Mouse (Mus musculus) ovary, postnatal 14 days (tissue): ENCODE data around the gene Zdhhc6.

Experiments
- DNase-seq: peaks from one replicate; pipeline ENCODE4 v3.0.0; 2022; ENCODE audit warnings: low spot score

Zdhhc6 gene

GRCm38 (mm10) chr19:55315452-55316108, at the start of gene Zdhhc6:
Gene Zdhhc6 (minus strand): TSS chr19:55316032.
- DNase-seq = peak; percentile 81

GRCm38 (mm10) chr19:55362606-55363005, 46.8 kb upstream of the Zdhhc6 start:
- DNase-seq = no peak

GRCm38 (mm10) chr19:55350673-55351378, 35.0 kb upstream of the Zdhhc6 start:
- no peak for DNase-seq

GRCm38 (mm10) chr19:55348187-55348586, 32.4 kb upstream of the Zdhhc6 start:
- no peak for DNase-seq

GRCm38 (mm10) chr19:55343274-55343673, 27.4 kb upstream of the Zdhhc6 start:
- no peak for DNase-seq

- DNase-seq = no peak
These were observed 26.6 kb upstream of the Zdhhc6 start for GRCm38 (mm10) chr19:55342423-55342822.

- no peak for DNase-seq
These were observed 25.5 kb upstream of the Zdhhc6 start for GRCm38 (mm10) chr19:55341377-55341776.

GRCm38 (mm10) chr19:55340521-55340920, 24.7 kb upstream of the Zdhhc6 start:
- DNase-seq = no peak

GRCm38 (mm10) chr19:55337664-55338063, 21.8 kb upstream of the Zdhhc6 start:
- DNase-seq = no peak

- no peak for DNase-seq
These were observed 21.2 kb upstream of the Zdhhc6 start for GRCm38 (mm10) chr19:55337066-55337465.

- no peak for DNase-seq
These were observed 20.6 kb upstream of the Zdhhc6 start for GRCm38 (mm10) chr19:55336441-55336840.

GRCm38 (mm10) chr19:55335881-55336280, 20.0 kb upstream of the Zdhhc6 start:
- no peak for DNase-seq

- DNase-seq = peak; percentile 45
These were observed 16.9 kb upstream of the Zdhhc6 start for GRCm38 (mm10) chr19:55332641-55333268.

GRCm38 (mm10) chr19:55331776-55332175, 15.9 kb upstream of the Zdhhc6 start:
- no peak for DNase-seq

- no peak for DNase-seq
These were observed 11.7 kb upstream of the Zdhhc6 start for GRCm38 (mm10) chr19:55327510-55327909.

GRCm38 (mm10) chr19:55322604-55323003, 6.8 kb upstream of the Zdhhc6 start:
- no peak for DNase-seq

GRCm38 (mm10) chr19:55319521-55319920, 3.7 kb upstream of the Zdhhc6 start:
- no peak for DNase-seq

- DNase-seq = no peak
These were observed 3.2 kb upstream of the Zdhhc6 start for GRCm38 (mm10) chr19:55319036-55319435.

GRCm38 (mm10) chr19:55316901-55317300, 1.1 kb upstream of the Zdhhc6 start:
- DNase-seq = no peak

GRCm38 (mm10) chr19:55316109-55316714, 380 bp upstream of the Zdhhc6 start, which contains the start of gene Vti1a:
Gene Vti1a (plus strand): TSS chr19:55316295.
- peak; percentile 81 for DNase-seq

- DNase-seq = no peak
These were observed 2.2 kb downstream of the Zdhhc6 start for GRCm38 (mm10) chr19:55313649-55314048.

- DNase-seq = no peak
These were observed 4.0 kb downstream of the Zdhhc6 start for GRCm38 (mm10) chr19:55311874-55312273.

- DNase-seq = no peak
These were observed 10.8 kb downstream of the Zdhhc6 start for GRCm38 (mm10) chr19:55305024-55305423.
